Mouse (Mus musculus) liver, embryonic 13.5 days (tissue): ENCODE measurements around the gene Tmem181a. TPM values are rescaled to one million over a fixed set of nuclear protein-coding genes. Genes with fewer than 3 reads are reported as not detected.
"Not testable (repeated sequence)": the region's sequence is repeated elsewhere in the genome, so short reads cannot be mapped to it uniquely, and the experiment has no call there.

ENCODE experiments used
- ATAC-seq: fragments of 200-750 bp; cut with Nextera tagmentation; 2 replicates; pipeline ENCODE4 v1.8.0; 2017; ENCODE audit warnings: low read depth, mild to moderate bottlenecking, moderate number of reproducible peaks, moderate library complexity
- DNase-seq: peaks from one replicate; pipeline ENCODE4 v3.0.0; 2022
- H3K27ac ChIP-seq: fragments of 300-500 bp; sonication (generic); 2 replicates; pipeline ENCODE4 v1.5.1; 2015; ENCODE audit warnings: moderate library complexity, mild to moderate bottlenecking, inconsistent platforms
- H3K27me3 ChIP-seq: fragments of 300-500 bp; sonication (generic); 2 replicates; pipeline ENCODE4 v1.6.1; 2015; ENCODE audit warnings: mild to moderate bottlenecking, inconsistent platforms
- H3K36me3 ChIP-seq: fragments of 300-500 bp; sonication (generic); 2 replicates; pipeline ENCODE4 v1.6.1; 2015; ENCODE audit warnings: mild to moderate bottlenecking, inconsistent platforms
- H3K4me1 ChIP-seq: fragments of 300-500 bp; sonication (generic); replicated peaks from 2 replicates; pipeline ENCODE4 v1.6.1; 2015; ENCODE audit warnings: inconsistent platforms
- H3K4me2 ChIP-seq: fragments of 300-500 bp; sonication (generic); 2 replicates; pipeline ENCODE4 v1.6.1; 2015; ENCODE audit warnings: inconsistent platforms, mild to moderate bottlenecking, moderate library complexity
- H3K4me3 ChIP-seq: fragments of 300-500 bp; sonication (generic); replicated peaks from 2 replicates; pipeline ENCODE4 v1.5.1; 2015; ENCODE audit warnings: mild to moderate bottlenecking, inconsistent platforms
- H3K9ac ChIP-seq: fragments of 300-500 bp; sonication (generic); 2 replicates; pipeline ENCODE4 v1.6.1; 2015; ENCODE audit warnings: mild to moderate bottlenecking, inconsistent platforms
- H3K9me3 ChIP-seq: fragments of 300-500 bp; sonication (generic); replicated peaks from 2 replicates; pipeline ENCODE4 v1.6.1; 2016; ENCODE audit warnings: inconsistent platforms
- WGBS: fragments of 180-500 bp; shearing (Covaris S2); methylation state at CpG from one replicate; pipeline ENCODE4 v1.1.7; 2015; ENCODE audit not compliant: insufficient replicate concordance; 5-methylcytosine and 5-hydroxymethylcytosine counted together
- polyA plus RNA-seq: library from polyadenylated mRNA; unstranded; fragments of >200 nt; fragmentation: Nextera tagmentation; extraction: Ambion mirVana; gene quantifications from 2 replicates; pipeline ENCODE4 v1.2.1, GENCODE M21; 2015

Gene Tmem181a
- polyA plus RNA-seq, 1 experiment from 2014 or later: 3.3 TPM

GRCm38 (mm10) chr17:6279205-6279604 is 22.5 kb downstream of the Tmem181a start:
- not testable (repeated sequence) for H3K9ac ChIP-seq, H3K9me3 ChIP-seq, H3K27me3 ChIP-seq, DNase-seq, ATAC-seq, H3K36me3 ChIP-seq, H3K4me2 ChIP-seq, H3K4me3 ChIP-seq, H3K4me1 ChIP-seq, H3K27ac ChIP-seq
- 58% methylated on average over 8 of the region's 8 CpGs for WGBS

- H3K9ac ChIP-seq, H3K9me3 ChIP-seq, H3K36me3 ChIP-seq, ATAC-seq, DNase-seq, H3K4me1 ChIP-seq, H3K4me2 ChIP-seq, H3K27me3 ChIP-seq, H3K4me3 ChIP-seq, H3K27ac ChIP-seq: not testable (repeated sequence)
- 81% methylated on average over 10 of the region's 10 CpGs for WGBS
Measured at GRCm38 (mm10) chr17:6279772-6280171, 23.1 kb downstream of the Tmem181a start.

GRCm38 (mm10) chr17:6280513-6280912 is 23.9 kb downstream of the Tmem181a start:
- not testable (repeated sequence) for DNase-seq, ATAC-seq
- 77% methylated on average over 16 of the region's 19 CpGs for WGBS

GRCm38 (mm10) chr17:6283137-6283536 is 26.5 kb downstream of the Tmem181a start:
- not testable (repeated sequence) for H3K4me3 ChIP-seq, H3K4me2 ChIP-seq, H3K4me1 ChIP-seq, H3K27me3 ChIP-seq, H3K9me3 ChIP-seq, DNase-seq, ATAC-seq, H3K36me3 ChIP-seq, H3K9ac ChIP-seq, H3K27ac ChIP-seq
- 86% methylated on average over 8 of the region's 10 CpGs for WGBS

More at GRCm38 (mm10) chr17:6280513-6280912, 23.9 kb downstream of the Tmem181a start:
- not testable (repeated sequence) for H3K4me2 ChIP-seq, H3K9me3 ChIP-seq, H3K36me3 ChIP-seq, H3K4me1 ChIP-seq, H3K27ac ChIP-seq, H3K27me3 ChIP-seq, H3K9ac ChIP-seq, H3K4me3 ChIP-seq

GRCm38 (mm10) chr17:6286169-6286568 is 29.5 kb downstream of the Tmem181a start:
- not testable (repeated sequence) for ATAC-seq, H3K27me3 ChIP-seq, DNase-seq, H3K4me3 ChIP-seq, H3K9ac ChIP-seq, H3K4me1 ChIP-seq, H3K9me3 ChIP-seq, H3K27ac ChIP-seq, H3K36me3 ChIP-seq, H3K4me2 ChIP-seq
- WGBS: 78% methylated on average over 5 of the region's 5 CpGs

- H3K9me3 ChIP-seq, H3K4me3 ChIP-seq, H3K27me3 ChIP-seq, DNase-seq, H3K9ac ChIP-seq, ATAC-seq, H3K4me2 ChIP-seq, H3K4me1 ChIP-seq, H3K36me3 ChIP-seq, H3K27ac ChIP-seq: not testable (repeated sequence)
- 78% methylated on average over 12 of the region's 12 CpGs for WGBS
Measured at GRCm38 (mm10) chr17:6289045-6289444, 32.4 kb downstream of the Tmem181a start.

- ATAC-seq, H3K4me3 ChIP-seq, H3K36me3 ChIP-seq, H3K27me3 ChIP-seq, DNase-seq, H3K4me2 ChIP-seq, H3K9ac ChIP-seq, H3K9me3 ChIP-seq, H3K27ac ChIP-seq, H3K4me1 ChIP-seq: not testable (repeated sequence)
- WGBS: no CpG with 5 or more reads among the region's 5 CpGs
Measured at GRCm38 (mm10) chr17:6293882-6294281, 37.2 kb downstream of the Tmem181a start.

- H3K27me3 ChIP-seq, H3K4me2 ChIP-seq, H3K27ac ChIP-seq, H3K4me3 ChIP-seq, H3K9ac ChIP-seq, DNase-seq, H3K9me3 ChIP-seq, ATAC-seq, H3K4me1 ChIP-seq, H3K36me3 ChIP-seq: not testable (repeated sequence)
- 78% methylated on average over 9 of the region's 15 CpGs for WGBS
Measured at GRCm38 (mm10) chr17:6297060-6297795, 40.6 kb downstream of the Tmem181a start.

- H3K4me1 ChIP-seq, DNase-seq, H3K36me3 ChIP-seq, H3K4me3 ChIP-seq, H3K27ac ChIP-seq, H3K9ac ChIP-seq, H3K9me3 ChIP-seq, H3K27me3 ChIP-seq, H3K4me2 ChIP-seq: not testable (repeated sequence)
- WGBS: 68% methylated on average over 5 of the region's 12 CpGs
- peak; percentile 68 for ATAC-seq
Measured at GRCm38 (mm10) chr17:6300190-6300863, 43.7 kb downstream of the Tmem181a start.

GRCm38 (mm10) chr17:6304891-6305290 is 48.2 kb downstream of the Tmem181a start:
- WGBS: 75% methylated on average over 5 of the region's 6 CpGs
- not testable (repeated sequence) for H3K4me3 ChIP-seq, DNase-seq, H3K27me3 ChIP-seq, H3K4me1 ChIP-seq, H3K4me2 ChIP-seq, H3K9me3 ChIP-seq, H3K36me3 ChIP-seq, H3K9ac ChIP-seq, H3K27ac ChIP-seq, ATAC-seq

GRCm38 (mm10) chr17:6305656-6306270 is 49.1 kb downstream of the Tmem181a start:
- ATAC-seq, H3K36me3 ChIP-seq, H3K27me3 ChIP-seq, DNase-seq, H3K4me2 ChIP-seq, H3K27ac ChIP-seq, H3K4me3 ChIP-seq, H3K9ac ChIP-seq, H3K9me3 ChIP-seq, H3K4me1 ChIP-seq: not testable (repeated sequence)
- WGBS: 87% methylated on average over 12 of the region's 12 CpGs
